ENCODE assay signal across 19 mouse cellular contexts in genomic region chr9:59519396-59519795, GRCm38 (mm10). TPM values are rescaled to one million over a fixed set of nuclear protein-coding genes. Genes with fewer than 3 reads are reported as not detected.
DNase-seq lines count a peak whose midpoint lies in the region; ATAC-seq and TF ChIP-seq lines count a peak whose summit lies in the region.
"Had no signal": no experiment of that assay in that cellular context is flagged by ENCODE, and none has a peak within 500 bp of the region (broad histone marks: within the 10 kb centered on the region; RNA-seq: fewer than 3 reads in every experiment).

No protein-coding gene starts in this region.

- 88% methylated on average over 2 of the region's 2 CpGs for WGBS in intestine, embryonic 14.5 days
- WGBS in intestine, embryonic 16.5 days, result 79% methylated on average over 2 of the region's 2 CpGs
- 84% methylated on average over 2 of the region's 2 CpGs for WGBS in midbrain, embryonic 11.5 days
- WGBS in midbrain, postnatal 0 days, result 76% methylated on average over 2 of the region's 2 CpGs

- no peaks in the 10 kb centered on the region for H3K27me3 ChIP-seq in intestine, embryonic 14.5 days (replicated peaks; ENCODE audit: control insufficient read depth, insufficient read depth, low read length)
- H3K27me3 ChIP-seq in intestine, embryonic 16.5 days (replicated peaks; ENCODE audit: control insufficient read depth, insufficient read depth, low read length), result no peaks in the 10 kb centered on the region
- no peaks in the 10 kb centered on the region for H3K27me3 ChIP-seq in midbrain, embryonic 11.5 days (ENCODE audit: control insufficient read depth, insufficient read depth, low read length)
- H3K27me3 ChIP-seq in midbrain, postnatal 0 days (ENCODE audit: insufficient read depth, low read length), result no peaks in the 10 kb centered on the region
- H3K27me3 ChIP-seq in MEL (ENCODE audit: control insufficient read depth in 1 of 2, insufficient read depth in 2 of 2, low read length in 2 of 2), result peaks cover 0 to 2% of the 10 kb centered on the region in 2 experiments; a peak in 2 of 4 replicates
- H3K27me3 ChIP-seq: CH12.LX; embryonic facial prominence, embryonic 12.5 days; forebrain, embryonic 13.5 days; forebrain, embryonic 15.5 days had no signal

- no peaks in the 10 kb centered on the region for H3K4me1 ChIP-seq in intestine, embryonic 14.5 days (replicated peaks; ENCODE audit: control insufficient read depth, insufficient read depth, low read length)
- H3K4me1 ChIP-seq in intestine, embryonic 16.5 days (ENCODE audit: control insufficient read depth, insufficient read depth, low read length), result no peaks in the 10 kb centered on the region
- H3K4me1 ChIP-seq in midbrain, embryonic 11.5 days (ENCODE audit: control insufficient read depth, insufficient read depth, low read length), result no peaks in the 10 kb centered on the region
- H3K4me1 ChIP-seq in midbrain, postnatal 0 days (ENCODE audit: insufficient read depth, low read length), result no peaks in the 10 kb centered on the region
- H3K4me1 ChIP-seq in MEL (ENCODE audit: control insufficient read depth in 1 of 2, insufficient read depth in 2 of 2, low read length in 2 of 2), result peaks cover 0 to 15% of the 10 kb centered on the region in 2 experiments; a peak in 2 of 4 replicates
- H3K4me1 ChIP-seq: embryonic facial prominence, embryonic 12.5 days; forebrain, embryonic 13.5 days; forebrain, embryonic 15.5 days had no signal

- no peaks in the 10 kb centered on the region for H3K36me3 ChIP-seq in intestine, embryonic 14.5 days (ENCODE audit: control insufficient read depth, insufficient read depth, low read length)
- no peaks in the 10 kb centered on the region for H3K36me3 ChIP-seq in intestine, embryonic 16.5 days (ENCODE audit: control insufficient read depth, insufficient read depth, low read length)
- H3K36me3 ChIP-seq in midbrain, embryonic 11.5 days (ENCODE audit: control insufficient read depth, insufficient read depth, low read length), result no peaks in the 10 kb centered on the region
- H3K36me3 ChIP-seq in midbrain, postnatal 0 days (ENCODE audit: insufficient read depth, low read length), result no peaks in the 10 kb centered on the region
- peaks cover 0 to 10% of the 10 kb centered on the region in 2 experiments; a peak in 2 of 4 replicates for H3K36me3 ChIP-seq in MEL (ENCODE audit: control insufficient read depth in 1 of 2, insufficient read depth in 2 of 2, low read length in 2 of 2)
- H3K36me3 ChIP-seq: embryonic facial prominence, embryonic 10.5 days; embryonic facial prominence, embryonic 12.5 days; forebrain, embryonic 15.5 days; G1E had no signal

- TF ChIP-seq RAD21 in MEL (IDR thresholded peaks at IDR 0.05; ENCODE audit: low read depth, low read length), result no peak

- no peak overlapping the region for H3K9ac ChIP-seq in intestine, embryonic 14.5 days (ENCODE audit: low read length)
- no peak overlapping the region for H3K9ac ChIP-seq in intestine, embryonic 16.5 days (ENCODE audit: low read depth, low read length)
- H3K9ac ChIP-seq in midbrain, embryonic 11.5 days (ENCODE audit: low read length), result no peak overlapping the region
- no peak overlapping the region for H3K9ac ChIP-seq in midbrain, postnatal 0 days (replicated peaks; ENCODE audit: low read length, poor library complexity, severe bottlenecking)
- H3K9ac ChIP-seq in MEL (ENCODE audit: control insufficient read depth, low read depth, low read length, poor library complexity, severe bottlenecking), result no peak overlapping the region
- H3K9ac ChIP-seq: embryonic facial prominence, embryonic 12.5 days; forebrain, embryonic 13.5 days; forebrain, embryonic 15.5 days; forebrain, postnatal 0 days had no signal

- no peak for ATAC-seq in intestine, embryonic 14.5 days (replicated peaks; ENCODE audit: low FRiP score, low TSS enrichment, low read depth)
- no peak for ATAC-seq in intestine, embryonic 16.5 days
- no peak for ATAC-seq in midbrain, embryonic 11.5 days (ENCODE audit: low FRiP score)
- ATAC-seq in midbrain, postnatal 0 days (ENCODE audit: low FRiP score), result no peak
- ATAC-seq: CD4-positive, CD25-positive, alpha-beta regulatory T cell, adult 4 months; forebrain, embryonic 13.5 days; forebrain, embryonic 15.5 days had no signal

- H3K4me3 ChIP-seq in intestine, embryonic 14.5 days (ENCODE audit: low read depth, low read length), result no peak overlapping the region
- H3K4me3 ChIP-seq in intestine, embryonic 16.5 days (ENCODE audit: low read length), result no peak overlapping the region
- no peak overlapping the region for H3K4me3 ChIP-seq in midbrain, embryonic 11.5 days (ENCODE audit: low read depth, low read length)
- H3K4me3 ChIP-seq in midbrain, postnatal 0 days (ENCODE audit: low read depth, low read length), result no peak overlapping the region
- H3K4me3 ChIP-seq in MEL (ENCODE audit: control insufficient read depth in 1 of 2, insufficient read depth in 1 of 2, low read depth in 2 of 2, low read length in 2 of 2), result no peak overlapping the region
- H3K4me3 ChIP-seq: embryonic facial prominence, embryonic 10.5 days; embryonic facial prominence, embryonic 12.5 days; forebrain, embryonic 13.5 days; forebrain, embryonic 15.5 days had no signal

- H3K79me2 ChIP-seq in MEL (ENCODE audit: control insufficient read depth, insufficient read depth, low read length, poor library complexity), result no peaks in the 10 kb centered on the region

- TF ChIP-seq EP300 in MEL (IDR thresholded peaks at IDR 0.05; ENCODE audit: low read depth in 1 of 2, low read length in 2 of 2), result no peak

- peak; percentile 33 for DNase-seq in intestine, embryonic 14.5 days (ENCODE audit: low spot score)
- DNase-seq in midbrain, embryonic 11.5 days (ENCODE audit: low spot score, missing footprints), result peak; percentile 35
- DNase-seq in midbrain, postnatal 0 days (ENCODE audit: low spot score), result no peak
- DNase-seq in MEL (ENCODE audit: low read depth, low spot score), result peak; percentile 54
- DNase-seq in ovary, adult 18-20 months (ENCODE audit: low spot score), result no peak
- DNase-seq: B cell, adult 2 months; cerebellum, adult 11 months; cerebellum, adult 8-10 months; cerebellum, adult 9-11 months had no signal

- TF ChIP-seq CTCF in midbrain, postnatal 0 days (IDR thresholded peaks at IDR 0.05), result no peak
- no peak for TF ChIP-seq CTCF in MEL (IDR thresholded peaks at IDR 0.05 in 2 of 3, conservative IDR thresholded peaks at IDR 0.05 in 1 of 3; ENCODE audit: control insufficient read depth in 1 of 3, insufficient read depth in 1 of 3, low read depth in 2 of 3, low read length in 3 of 3, poor library complexity in 1 of 3, severe bottlenecking in 1 of 3)

- H3K27ac ChIP-seq in intestine, embryonic 14.5 days (ENCODE audit: low read depth), result no peak overlapping the region
- no peak overlapping the region for H3K27ac ChIP-seq in intestine, embryonic 16.5 days (ENCODE audit: low read length)
- no peak overlapping the region for H3K27ac ChIP-seq in midbrain, embryonic 11.5 days (ENCODE audit: low read depth, low read length)
- H3K27ac ChIP-seq in midbrain, postnatal 0 days (ENCODE audit: low read depth, low read length), result no peak overlapping the region
- no peak overlapping the region for H3K27ac ChIP-seq in MEL (ENCODE audit: control insufficient read depth, low read depth, low read length)
- H3K27ac ChIP-seq: embryonic facial prominence, embryonic 10.5 days; embryonic facial prominence, embryonic 12.5 days; forebrain, embryonic 13.5 days; forebrain, embryonic 15.5 days had no signal

- no peak for TF ChIP-seq POLR2A in MEL (IDR thresholded peaks at IDR 0.05; ENCODE audit: control insufficient read depth in 1 of 2, insufficient read depth in 1 of 2, low read depth in 1 of 2, low read length in 2 of 2, poor library complexity in 1 of 2)

- no peaks in the 10 kb centered on the region for H3K9me3 ChIP-seq in intestine, embryonic 14.5 days (ENCODE audit: control insufficient read depth, low read length)
- H3K9me3 ChIP-seq in intestine, embryonic 16.5 days (ENCODE audit: control insufficient read depth, low read length), result no peaks in the 10 kb centered on the region
- no peaks in the 10 kb centered on the region for H3K9me3 ChIP-seq in midbrain, embryonic 11.5 days (ENCODE audit: control insufficient read depth, low read length)
- no peaks in the 10 kb centered on the region for H3K9me3 ChIP-seq in midbrain, postnatal 0 days (ENCODE audit: low read length)
- no peaks in the 10 kb centered on the region for H3K9me3 ChIP-seq in MEL (replicated peaks; ENCODE audit: insufficient read depth, low read length)
- H3K9me3 ChIP-seq: embryonic facial prominence, embryonic 10.5 days; embryonic facial prominence, embryonic 12.5 days; forebrain, embryonic 13.5 days; forebrain, embryonic 15.5 days; G1E had no signal

- no peak overlapping the region for H3K4me2 ChIP-seq in intestine, embryonic 14.5 days (ENCODE audit: low read length)
- H3K4me2 ChIP-seq in intestine, embryonic 16.5 days (ENCODE audit: low read depth, low read length), result no peak overlapping the region
- H3K4me2 ChIP-seq in midbrain, embryonic 11.5 days, result no peak overlapping the region
- H3K4me2 ChIP-seq in midbrain, postnatal 0 days (ENCODE audit: low read depth, low read length, poor library complexity, severe bottlenecking), result no peak overlapping the region
- H3K4me2 ChIP-seq: embryonic facial prominence, embryonic 12.5 days; forebrain, embryonic 13.5 days; forebrain, embryonic 15.5 days had no signal

RNA-seq across cellular contexts. Expression of gene Hexa, which starts 19.9 kb away (rescaled TPM):
- polyA plus RNA-seq in intestine, embryonic 14.5 days (2014; fragmentation: Nextera tagmentation; extraction: Ambion mirVana), result 79.2 and 86.3 TPM in 2 replicates
- polyA plus RNA-seq in intestine, embryonic 16.5 days (2015; fragmentation: Nextera tagmentation; extraction: Ambion mirVana), result 179 and 228 TPM in 2 replicates
- polyA plus RNA-seq in midbrain, embryonic 11.5 days (2014; fragmentation: Nextera tagmentation; extraction: Ambion mirVana), result 50.7 and 53.3 TPM in 2 replicates
- total RNA-seq in midbrain, postnatal 0 days (2014; rRNA removed), result 49.6 and 53.8 TPM in 2 replicates
- polyA plus RNA-seq in midbrain, postnatal 0 days (2015; fragmentation: Nextera tagmentation; extraction: Ambion mirVana), result 43.6 and 48.4 TPM in 2 replicates
- total RNA-seq in MEL (2012; rRNA removed), result 38.0 and 44.3 TPM in 2 replicates
- polyA plus RNA-seq in MEL (2012; ENCODE audit: insufficient read depth in 1 of 2, insufficient read length in 2 of 2, low read depth in 1 of 2, low replicate concordance in 2 of 2, missing spikeins in 1 of 2), result 10 to 100 TPM in 1 of 2 experiments, not detected in 1; 54.0 TPM

RNA-seq across cellular contexts. Expression of gene Tmem202, which starts 20.3 kb away (rescaled TPM):
- polyA plus RNA-seq in intestine, embryonic 14.5 days (2014; fragmentation: Nextera tagmentation; extraction: Ambion mirVana), result not detected in 2 replicates
- 0.50 and 0.60 TPM in 2 replicates for polyA plus RNA-seq in intestine, embryonic 16.5 days (2015; fragmentation: Nextera tagmentation; extraction: Ambion mirVana)
- polyA plus RNA-seq in midbrain, embryonic 11.5 days (2014; fragmentation: Nextera tagmentation; extraction: Ambion mirVana), result 0.19 TPM in 1 of 2 replicates, not detected in the other
- total RNA-seq in midbrain, postnatal 0 days (2014; rRNA removed), result 0.99 and 2.3 TPM in 2 replicates
- polyA plus RNA-seq in midbrain, postnatal 0 days (2015; fragmentation: Nextera tagmentation; extraction: Ambion mirVana), result 1.4 and 1.6 TPM in 2 replicates
- total RNA-seq in MEL (2012; rRNA removed), result 0.23 and 0.50 TPM in 2 replicates
- not detected for polyA plus RNA-seq in MEL (2012; ENCODE audit: insufficient read depth in 1 of 2, insufficient read length in 2 of 2, low read depth in 1 of 2, low replicate concordance in 2 of 2, missing spikeins in 1 of 2)
- total RNA-seq: G1E had no signal
- polyA plus RNA-seq: embryonic facial prominence, embryonic 10.5 days; embryonic facial prominence, embryonic 12.5 days; forebrain, embryonic 11.5 days; forebrain, embryonic 13.5 days; G1E had no signal

RNA-seq across cellular contexts. Expression of gene Arih1, which starts 33.0 kb away (rescaled TPM):
- polyA plus RNA-seq in intestine, embryonic 14.5 days (2014; fragmentation: Nextera tagmentation; extraction: Ambion mirVana), result 16.0 and 18.3 TPM in 2 replicates
- 7.2 and 7.7 TPM in 2 replicates for polyA plus RNA-seq in intestine, embryonic 16.5 days (2015; fragmentation: Nextera tagmentation; extraction: Ambion mirVana)
- 15.3 and 17.3 TPM in 2 replicates for polyA plus RNA-seq in midbrain, embryonic 11.5 days (2014; fragmentation: Nextera tagmentation; extraction: Ambion mirVana)
- total RNA-seq in midbrain, postnatal 0 days (2014; rRNA removed), result 47.9 and 60.2 TPM in 2 replicates
- 7.9 and 8.1 TPM in 2 replicates for polyA plus RNA-seq in midbrain, postnatal 0 days (2015; fragmentation: Nextera tagmentation; extraction: Ambion mirVana)
- total RNA-seq in MEL (2012; rRNA removed), result 46.5 and 47.6 TPM in 2 replicates
- polyA plus RNA-seq in MEL (2012; ENCODE audit: insufficient read depth in 1 of 2, insufficient read length in 2 of 2, low read depth in 1 of 2, low replicate concordance in 2 of 2, missing spikeins in 1 of 2), result 10 to 100 TPM; 48.4 to 60.4 TPM

RNA-seq across cellular contexts. Expression of gene Celf6, which starts 58.3 kb away (rescaled TPM):
- 3.3 and 4.3 TPM in 2 replicates for polyA plus RNA-seq in intestine, embryonic 14.5 days (2014; fragmentation: Nextera tagmentation; extraction: Ambion mirVana)
- polyA plus RNA-seq in intestine, embryonic 16.5 days (2015; fragmentation: Nextera tagmentation; extraction: Ambion mirVana), result 2.9 TPM in 2 replicates
- 8.5 and 8.7 TPM in 2 replicates for polyA plus RNA-seq in midbrain, embryonic 11.5 days (2014; fragmentation: Nextera tagmentation; extraction: Ambion mirVana)
- 77.9 and 81.1 TPM in 2 replicates for total RNA-seq in midbrain, postnatal 0 days (2014; rRNA removed)
- 47.3 and 59.6 TPM in 2 replicates for polyA plus RNA-seq in midbrain, postnatal 0 days (2015; fragmentation: Nextera tagmentation; extraction: Ambion mirVana)
- total RNA-seq in MEL (2012; rRNA removed), result not detected in 2 replicates
- polyA plus RNA-seq in MEL (2012; ENCODE audit: insufficient read depth in 1 of 2, insufficient read length in 2 of 2, low read depth in 1 of 2, low replicate concordance in 2 of 2, missing spikeins in 1 of 2), result under 1 TPM in 1 of 2 experiments, not detected in 1; 0.13 TPM
- total RNA-seq: CH12.LX, G1E had no signal
- polyA plus RNA-seq: CD4-positive, CD25-positive, alpha-beta regulatory T cell, adult 4 months; G1E had no signal

Comparison
In these comparisons a context has a peak if more than half of its experiments do, and no peak if none do; other contexts are left out.
1. DNase-seq: peak in intestine, embryonic 14.5 days (single experiment), midbrain, embryonic 11.5 days (single experiment) and MEL (single experiment); none in midbrain, postnatal 0 days (single experiment) and ovary, adult 18-20 months (single experiment).